Comparison of ENCODE assay signal across 23 mouse cellular contexts in genomic region chr13:9900653-9901385, GRCm38 (mm10).
DNase-seq lines count a peak whose midpoint lies in the region; ATAC-seq and TF ChIP-seq lines count a peak whose summit lies in the region.
"Had no signal": no experiment of that assay in that cellular context is flagged by ENCODE, and none has a peak within 500 bp of the region (broad histone marks: within the 10 kb centered on the region; RNA-seq: fewer than 3 reads in every experiment).

No protein-coding gene starts in this region.

- H3K4me1 ChIP-seq in CH12.LX (ENCODE audit: control insufficient read depth in 1 of 2, insufficient read depth in 2 of 2) = peaks cover 30 to 56% of the 10 kb centered on the region in 2 experiments
- H3K4me1 ChIP-seq in intestine, embryonic 16.5 days (ENCODE audit: control insufficient read depth, insufficient read depth, low read length) = no peaks in the 10 kb centered on the region
- H3K4me1 ChIP-seq: embryonic facial prominence, embryonic 10.5 days; embryonic facial prominence, embryonic 12.5 days; forebrain, embryonic 13.5 days; forebrain, embryonic 15.5 days had no signal

- no peak for TF ChIP-seq POLR2A in CH12.LX (IDR thresholded peaks at IDR 0.05; ENCODE audit: low read depth, low read length)

- peak; percentile 42 for ATAC-seq in granulocyte monocyte progenitor cell, adult 5-6 weeks (replicated peaks; ENCODE audit: poor library complexity, severe bottlenecking)
- ATAC-seq in megakaryocyte progenitor cell, adult 5-6 weeks (replicated peaks; ENCODE audit: poor library complexity) = peak; percentile 53
- no peak for ATAC-seq in intestine, embryonic 16.5 days
- ATAC-seq: activated CD4-positive, CD25-positive, alpha-beta regulatory T cell, adult 4 months; CD4-positive, CD25-positive, alpha-beta regulatory T cell, adult 4 months; forebrain, embryonic 13.5 days; forebrain, embryonic 15.5 days; Patski had no signal

- H3K9me3 ChIP-seq in CH12.LX (replicated peaks; ENCODE audit: low read length) = peaks cover 4% of the 10 kb centered on the region
- no peaks in the 10 kb centered on the region; the same call in 1 of the 2 replicates for H3K9me3 ChIP-seq in intestine, embryonic 16.5 days (ENCODE audit: control insufficient read depth, low read length)
- H3K9me3 ChIP-seq: embryonic facial prominence, embryonic 10.5 days; embryonic facial prominence, embryonic 12.5 days; forebrain, embryonic 15.5 days had no signal

- H3K27ac ChIP-seq in CH12.LX (ENCODE audit: insufficient read depth, low read depth) = no peak overlapping the region
- no peak overlapping the region for H3K27ac ChIP-seq in intestine, embryonic 16.5 days (ENCODE audit: low read length)
- H3K27ac ChIP-seq: embryonic facial prominence, embryonic 10.5 days; embryonic facial prominence, embryonic 12.5 days; forebrain, embryonic 13.5 days; forebrain, embryonic 15.5 days had no signal

- TF ChIP-seq RAD21 in CH12.LX (IDR thresholded peaks at IDR 0.05; ENCODE audit: low read depth, low read length) = no peak

- no peak for TF ChIP-seq CTCF in CH12.LX (conservative IDR thresholded peaks at IDR 0.05 in 1 of 2, IDR thresholded peaks at IDR 0.05 in 1 of 2; ENCODE audit: low read depth in 2 of 2, low read length in 2 of 2)

- no peaks in the 10 kb centered on the region for H3K27me3 ChIP-seq in CH12.LX (replicated peaks)
- no peaks in the 10 kb centered on the region for H3K27me3 ChIP-seq in intestine, embryonic 16.5 days (replicated peaks; ENCODE audit: control insufficient read depth, insufficient read depth, low read length)
- H3K27me3 ChIP-seq: embryonic facial prominence, embryonic 12.5 days; forebrain, embryonic 13.5 days; forebrain, embryonic 15.5 days; Patski had no signal

- no peak overlapping the region for H3K9ac ChIP-seq in CH12.LX (ENCODE audit: insufficient read depth, low read depth)
- H3K9ac ChIP-seq in intestine, embryonic 16.5 days (ENCODE audit: low read depth, low read length) = no peak overlapping the region
- H3K9ac ChIP-seq: embryonic facial prominence, embryonic 12.5 days; forebrain, embryonic 13.5 days; forebrain, embryonic 15.5 days; forebrain, postnatal 0 days had no signal

- in situ Hi-C loops in CH12.LX (cut with MboI; ENCODE audit: low pct_ligation_motif_present, low pct_unique_long_range_greater_than_20kb, low sequenced_read_pairs) = no loop called here

- 71% methylated on average over 5 of the region's 5 CpGs for WGBS in intestine, embryonic 16.5 days

- peak; percentile 72 for TF ChIP-seq EP300 in CH12.LX (IDR thresholded peaks at IDR 0.05; ENCODE audit: low read length)

- dilution Hi-C loops in CH12.LX (cut with MboI; ENCODE audit: extremely low pct_ligation_motif_present, extremely low pct_unique_long_range_greater_than_20kb, low sequenced_read_pairs) = no loop called here

- H3K36me3 ChIP-seq in CH12.LX (replicated peaks in 1 of 2; ENCODE audit: control insufficient read depth in 1 of 2, insufficient read depth in 1 of 2, low read length in 1 of 2) = no peaks in the 10 kb centered on the region
- no peaks in the 10 kb centered on the region for H3K36me3 ChIP-seq in intestine, embryonic 16.5 days (ENCODE audit: control insufficient read depth, insufficient read depth, low read length)
- H3K36me3 ChIP-seq: embryonic facial prominence, embryonic 10.5 days; embryonic facial prominence, embryonic 12.5 days; forebrain, embryonic 15.5 days had no signal

- no peaks in the 10 kb centered on the region for H3K79me2 ChIP-seq in CH12.LX (replicated peaks; ENCODE audit: control insufficient read depth, extremely low read depth, insufficient read depth, poor library complexity, severe bottlenecking)

- H3K4me3 ChIP-seq in CH12.LX (replicated peaks in 1 of 3; ENCODE audit: low read depth in 2 of 3, low read length in 2 of 3, poor library complexity in 1 of 3) = no peak overlapping the region
- H3K4me3 ChIP-seq in intestine, embryonic 16.5 days (ENCODE audit: low read length) = no peak overlapping the region
- H3K4me3 ChIP-seq: embryonic facial prominence, embryonic 10.5 days; embryonic facial prominence, embryonic 12.5 days; forebrain, embryonic 13.5 days; forebrain, embryonic 15.5 days had no signal

- 0 out of 2 replicates have a peak overlapping the region, but pooled peaks have one; percentile 7 for H3K4me2 ChIP-seq in CH12.LX (ENCODE audit: insufficient read depth, low read depth, poor library complexity, severe bottlenecking)
- no peak overlapping the region for H3K4me2 ChIP-seq in intestine, embryonic 16.5 days (ENCODE audit: low read depth, low read length)
- H3K4me2 ChIP-seq: embryonic facial prominence, embryonic 12.5 days; forebrain, embryonic 13.5 days; forebrain, embryonic 15.5 days had no signal

- DNase-seq in CH12.LX (ENCODE audit: extremely low read depth) = no peak
- DNase-seq in cerebellum, adult 11-12 months = no peak
- DNase-seq in testis, postnatal 14 days (ENCODE audit: low spot score) = no peak
- DNase-seq: adrenal gland, adult 8-10 months; adrenal gland, postnatal 14 days; adrenal gland, postnatal 36 days; B cell, adult 2 months; cerebellum, adult 11 months; cerebellum, adult 2 months; cerebellum, adult 9-10 months; cerebellum, postnatal 10 days; cerebellum, postnatal 25 days had no signal

TF ChIP-seq in CH12.LX, 34 proteins besides CTCF, POLR2A, EP300 and RAD21:
- TF ChIP-seq ETS1 (conservative IDR thresholded peaks at IDR 0.05; ENCODE audit: low read depth, low read length) = no peak
- TF ChIP-seq PAX5 (IDR thresholded peaks at IDR 0.05; ENCODE audit: low read length) = no peak
- peak; percentile 86 for TF ChIP-seq IRF4 (IDR thresholded peaks at IDR 0.05; ENCODE audit: low read depth, low read length)
- no peak for TF ChIP-seq MYC (IDR thresholded peaks at IDR 0.05; ENCODE audit: low read depth, low read length)
- no peak for TF ChIP-seq JUN (IDR thresholded peaks at IDR 0.05; ENCODE audit: insufficient read depth, low read depth, low read length)
- TF ChIP-seq ZC3H11A (IDR thresholded peaks at IDR 0.05; ENCODE audit: low read depth, low read length) = no peak
- no peak for TF ChIP-seq E2F4 (IDR thresholded peaks at IDR 0.05; ENCODE audit: insufficient replicate concordance, low read depth, low read length)
- no peak for TF ChIP-seq UBTF (IDR thresholded peaks at IDR 0.05; ENCODE audit: low read depth, low read length)
- TF ChIP-seq ZKSCAN1 (IDR thresholded peaks at IDR 0.05; ENCODE audit: borderline replicate concordance, low read depth, low read length) = no peak
- TF ChIP-seq MAX (IDR thresholded peaks at IDR 0.05; ENCODE audit: low read length) = 0 out of 2 replicates have a peak, but pooled peaks have one; percentile 11
- TF ChIP-seq JUND (conservative IDR thresholded peaks at IDR 0.05; ENCODE audit: low read depth, low read length) = peak; percentile 47; the same call in 1 of the 2 replicates
- no peak for TF ChIP-seq NELFE (IDR thresholded peaks at IDR 0.05; ENCODE audit: low read depth, low read length)
- no peak for TF ChIP-seq USF2 (conservative IDR thresholded peaks at IDR 0.05; ENCODE audit: low read depth, low read length)
- no peak for TF ChIP-seq RCOR1 (conservative IDR thresholded peaks at IDR 0.05; ENCODE audit: low read depth, low read length)
- TF ChIP-seq BHLHE40 (IDR thresholded peaks at IDR 0.05; ENCODE audit: low read depth, low read length) = peak; percentile 49
